Mouse (Mus musculus) MEL (cell line): Measurements from ENCODE around the gene Snupn. TPM values are rescaled to one million over a fixed set of nuclear protein-coding genes. Genes with fewer than 3 reads are reported as not detected.

Experiments used
- DNase-seq: peaks from one replicate; pipeline ENCODE4 v3.0.0; 2011; ENCODE audit warnings: low read depth, low spot score
- H3K27ac ChIP-seq: 2 replicates; pipeline ENCODE4 v1.5.1; 2012; ENCODE audit warnings: low read depth, mild to moderate bottlenecking, control low read depth, low read length, moderate library complexity; ENCODE audit not compliant: control insufficient read depth
- H3K27me3 ChIP-seq, 2 experiments: fragments of 150-350 bp in 1 of 2; sonication (generic) in 1 of 2; 2 replicates each; pipeline ENCODE4 v1.6.1; 2012; ENCODE audit warnings: low read length in 2 of 2, mild to moderate bottlenecking in 2 of 2, improper control_type of control experiment in 1 of 2, moderate library complexity in 1 of 2; ENCODE audit not compliant: insufficient read depth in 2 of 2, control insufficient read depth in 1 of 2
- H3K36me3 ChIP-seq, 2 experiments: 2 replicates each; pipeline ENCODE4 v1.6.1; 2012 to 2014; ENCODE audit warnings: low read length in 2 of 2, improper control_type of control experiment in 1 of 2, inconsistent platforms in 1 of 2, mild to moderate bottlenecking in 1 of 2; ENCODE audit not compliant: insufficient read depth in 2 of 2, control insufficient read depth in 1 of 2
- H3K4me1 ChIP-seq, 2 experiments: fragments of 150-350 bp in 1 of 2; sonication (generic) in 1 of 2; 2 replicates each; pipeline ENCODE4 v1.6.1; 2012; ENCODE audit warnings: low read length in 2 of 2, improper control_type of control experiment in 1 of 2, mild to moderate bottlenecking in 1 of 2; ENCODE audit not compliant: insufficient read depth in 2 of 2, control insufficient read depth in 1 of 2
- H3K4me3 ChIP-seq, 2 experiments: fragments of 150-350 bp in 1 of 2; sonication (generic) in 1 of 2; 2 replicates each; pipeline ENCODE4 v1.5.1; 2012; ENCODE audit warnings: low read depth in 2 of 2, low read length in 2 of 2, mild to moderate bottlenecking in 2 of 2, moderate library complexity in 2 of 2, control low read depth in 1 of 2, improper control_type of control experiment in 1 of 2; ENCODE audit not compliant: control insufficient read depth in 1 of 2, insufficient read depth in 1 of 2
- H3K79me2 ChIP-seq: 2 replicates; pipeline ENCODE4 v1.6.1; 2012; ENCODE audit warnings: mild to moderate bottlenecking, low read length, moderate library complexity; ENCODE audit not compliant: control insufficient read depth, poor library complexity, insufficient read depth
- H3K9ac ChIP-seq: 2 replicates; pipeline ENCODE4 v1.6.1; 2012; ENCODE audit warnings: low read depth, mild to moderate bottlenecking, control low read depth, low read length, moderate library complexity; ENCODE audit not compliant: control insufficient read depth, poor library complexity, severe bottlenecking
- H3K9me3 ChIP-seq: fragments of 150-350 bp; sonication (generic); replicated peaks from 2 replicates; pipeline ENCODE4 v1.6.1; 2012; ENCODE audit warnings: mild to moderate bottlenecking, low read length, improper control_type of control experiment, moderate library complexity; ENCODE audit not compliant: insufficient read depth
- CHD2 ChIP-seq: IDR thresholded peaks from 2 replicates; pipeline ENCODE4 v1.6.1; 2011; ENCODE audit warnings: low read length, improper control_type of control experiment
- E2F4 ChIP-seq: IDR thresholded peaks from 2 replicates; pipeline ENCODE4 v1.6.1; 2011; ENCODE audit warnings: low read depth, low read length, improper control_type of control experiment, borderline replicate concordance
- EP300 ChIP-seq, 2 experiments: IDR thresholded peaks; 2 replicates each; pipeline ENCODE4 v1.6.1; 2011; ENCODE audit warnings: improper control_type of control experiment in 2 of 2, low read length in 2 of 2, low read depth in 1 of 2, mild to moderate bottlenecking in 1 of 2
- ETS1 ChIP-seq: IDR thresholded peaks from 2 replicates; pipeline ENCODE4 v1.6.1; 2012; ENCODE audit warnings: low read depth, mild to moderate bottlenecking, inconsistent platforms, low read length, improper control_type of control experiment, moderate library complexity
- MXI1 ChIP-seq: IDR thresholded peaks from 2 replicates; pipeline ENCODE4 v1.6.1; 2011; ENCODE audit warnings: mild to moderate bottlenecking, low read depth, low read length, improper control_type of control experiment
- MYC ChIP-seq: IDR thresholded peaks from 2 replicates; pipeline ENCODE4 v1.6.1; 2011; ENCODE audit warnings: low read depth, mild to moderate bottlenecking, low read length, improper control_type of control experiment, moderate library complexity
- NELFE ChIP-seq: IDR thresholded peaks from 2 replicates; pipeline ENCODE4 v1.6.1; 2011; ENCODE audit warnings: low read depth, low read length, improper control_type of control experiment
- NRF1 ChIP-seq: IDR thresholded peaks from 2 replicates; pipeline ENCODE4 v1.6.1; 2014; ENCODE audit warnings: low read depth, mild to moderate bottlenecking, inconsistent platforms, low read length, improper control_type of control experiment, moderate library complexity; ENCODE audit not compliant: poor library complexity, insufficient read depth, severe bottlenecking
- POLR2A ChIP-seq, 2 experiments: IDR thresholded peaks; 2 replicates each; pipeline ENCODE4 v1.6.1; 2011 to 2012; ENCODE audit warnings: low read length in 2 of 2, mild to moderate bottlenecking in 2 of 2, control low read depth in 1 of 2, improper control_type of control experiment in 1 of 2, low read depth in 1 of 2, moderate library complexity in 1 of 2; ENCODE audit not compliant: control insufficient read depth in 1 of 2, insufficient read depth in 1 of 2, poor library complexity in 1 of 2
- RAD21 ChIP-seq: IDR thresholded peaks from 2 replicates; pipeline ENCODE4 v1.6.1; 2011; ENCODE audit warnings: mild to moderate bottlenecking, low read depth, low read length, improper control_type of control experiment
- RCOR1 ChIP-seq: IDR thresholded peaks from 2 replicates; pipeline ENCODE4 v1.6.1; 2012; ENCODE audit warnings: low read depth, mild to moderate bottlenecking, inconsistent platforms, low read length, improper control_type of control experiment
- SMC3 ChIP-seq: IDR thresholded peaks from 2 replicates; pipeline ENCODE4 v1.6.1; 2011; ENCODE audit warnings: low read depth, low read length, improper control_type of control experiment
- TCF12 ChIP-seq: IDR thresholded peaks from 2 replicates; pipeline ENCODE4 v1.6.1; 2014; ENCODE audit warnings: low read depth, mild to moderate bottlenecking, inconsistent platforms, low read length, improper control_type of control experiment, moderate library complexity
- USF2 ChIP-seq, 2 experiments: IDR thresholded peaks; 2 replicates each; pipeline ENCODE4 v1.6.1; 2011 to 2012; ENCODE audit warnings: improper control_type of control experiment in 2 of 2, low read length in 2 of 2, borderline replicate concordance in 1 of 2, inconsistent platforms in 1 of 2, low read depth in 1 of 2, mild to moderate bottlenecking in 1 of 2; ENCODE audit not compliant: insufficient read depth in 1 of 2
- ZMIZ1 ChIP-seq: IDR thresholded peaks from 2 replicates; pipeline ENCODE4 v1.6.1; 2012; ENCODE audit warnings: low read depth, mild to moderate bottlenecking, inconsistent platforms, low read length, improper control_type of control experiment, moderate library complexity
- polyA plus RNA-seq, 2 experiments: library from polyadenylated mRNA; stranded (reverse) in 1 of 2; unstranded in 1 of 2; fragments of >175 nt in 1 of 2; fragments of >200 nt in 1 of 2; gene quantifications; 2 replicates each; pipeline versions ENCODE4 v1.2.1 to v1.2.4; 2012; ENCODE audit warnings: low replicate concordance in 2 of 2, low read depth in 1 of 2; ENCODE audit not compliant: insufficient read length in 2 of 2, insufficient read depth in 1 of 2, missing spikeins in 1 of 2
- total RNA-seq: library from RNA; depleted of rRNA; stranded (reverse); fragments of 300-350 nt; gene quantifications from 2 replicates; pipeline ENCODE4 v1.2.3, GENCODE M21; 2012; rRNA removed

The Snupn gene
- total and polyA plus RNA-seq, 3 experiments: 14.6 to 14.7 TPM; not detected in 1

DNA sequence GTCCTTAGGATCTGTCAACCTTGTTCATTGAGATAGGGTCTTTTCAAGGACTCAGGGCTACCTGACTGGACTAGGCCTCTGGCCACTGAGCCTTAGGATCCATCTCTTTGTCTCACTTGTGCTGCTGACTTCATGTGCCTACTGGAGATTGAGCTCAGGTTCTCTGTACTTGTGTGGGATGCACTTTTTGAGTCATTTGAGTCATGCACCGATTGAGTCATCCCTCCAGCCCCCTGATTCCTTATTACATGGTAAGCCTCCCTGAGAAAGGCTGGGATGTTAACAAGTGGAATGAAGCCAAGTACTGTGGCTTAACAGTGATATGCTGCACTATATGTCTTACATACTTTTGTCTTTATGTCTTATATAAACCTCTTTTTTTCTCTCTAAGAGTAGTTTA, 81.1 kb downstream of the Snupn start:
- no peaks in the 10 kb centered on the region for H3K9me3 ChIP-seq
- no peak overlapping the region for H3K4me3 ChIP-seq
- no peaks in the 10 kb centered on the region for H3K79me2 ChIP-seq
- no peak overlapping the region for H3K27ac ChIP-seq
- no peaks in the 10 kb centered on the region for H3K4me1 ChIP-seq
- peaks cover 0 to 15% of the 10 kb centered on the region in 2 experiments; a peak in 2 of 4 replicates for H3K36me3 ChIP-seq
- TF ChIP-seq RAD21 (no peak), ZMIZ1 (no peak), NRF1 (no peak), MXI1 (no peak), SMC3 (no peak), MYC (no peak), CHD2 (no peak), USF2 (IDR thresholded peaks at IDR 0.05; ENCODE audit: borderline replicate concordance in 1 of 2, insufficient read depth in 1 of 2, low read depth in 1 of 2, low read length in 2 of 2) (no peak), NELFE (no peak), E2F4 (no peak), POLR2A (IDR thresholded peaks at IDR 0.05; ENCODE audit: control insufficient read depth in 1 of 2, insufficient read depth in 1 of 2, low read depth in 1 of 2, low read length in 2 of 2, poor library complexity in 1 of 2) (no peak), ETS1 (no peak), RCOR1 (no peak), TCF12 (no peak), EP300 (IDR thresholded peaks at IDR 0.05; ENCODE audit: low read depth in 1 of 2, low read length in 2 of 2) (no peak)
- DNase-seq: no peak
- no peaks in the 10 kb centered on the region for H3K27me3 ChIP-seq
- H3K9ac ChIP-seq: no peak overlapping the region

Other genes with a start within 250 kb of the Snupn start
- gene Lingo1, start 154.4 kb upstream of the Snupn start, total RNA-seq: not detected in 2 replicates
- gene Lingo1, start 154.4 kb upstream of the Snupn start, polyA plus RNA-seq: not detected
- gene Odf3l1, start 86.2 kb upstream of the Snupn start, total RNA-seq: not detected in 2 replicates
- gene Odf3l1, start 86.2 kb upstream of the Snupn start, polyA plus RNA-seq: not detected
- 0.16 and 0.23 TPM in 2 replicates for gene Cspg4, start 85.8 kb upstream of the Snupn start, total RNA-seq
- under 1 TPM in 1 of 2 experiments, not detected in 1; 0.15 TPM for gene Cspg4, start 85.8 kb upstream of the Snupn start, polyA plus RNA-seq
- 2.2 and 2.3 TPM in 2 replicates for gene Snx33, start 22.5 kb upstream of the Snupn start, total RNA-seq
- 1 to 10 TPM in 1 of 2 experiments, not detected in 1; 3.5 TPM for gene Snx33, start 22.5 kb upstream of the Snupn start, polyA plus RNA-seq
- gene Imp3, start 13.4 kb upstream of the Snupn start, total RNA-seq: 160 and 183 TPM in 2 replicates
- 100 to 1,000 TPM in 1 of 2 experiments, not detected in 1; 154 TPM for gene Imp3, start 13.4 kb upstream of the Snupn start, polyA plus RNA-seq
- gene Ptpn9, start 44.0 kb downstream of the Snupn start, total RNA-seq: 10.6 and 12.0 TPM in 2 replicates
- gene Ptpn9, start 44.0 kb downstream of the Snupn start, polyA plus RNA-seq: 10 to 100 TPM in 1 of 2 experiments, not detected in 1; 24.3 TPM
- 27.0 and 37.5 TPM in 2 replicates for gene Sin3a, start 121.2 kb downstream of the Snupn start, total RNA-seq
- 100 to 1,000 TPM in 1 of 2 experiments, 10 to 100 TPM in 1; 47.5 to 715 TPM for gene Sin3a, start 121.2 kb downstream of the Snupn start, polyA plus RNA-seq
- 30.5 and 32.2 TPM in 2 replicates for gene Man2c1, start 179.8 kb downstream of the Snupn start, total RNA-seq
- 10 to 100 TPM in 1 of 2 experiments, not detected in 1; 73.7 TPM for gene Man2c1, start 179.8 kb downstream of the Snupn start, polyA plus RNA-seq
- 1.8 TPM in 2 replicates for gene Neil1, start 197.4 kb downstream of the Snupn start, total RNA-seq
- 1 to 10 TPM in 1 of 2 experiments, not detected in 1; 4.3 TPM for gene Neil1, start 197.4 kb downstream of the Snupn start, polyA plus RNA-seq
- 77.3 and 90.6 TPM in 2 replicates for gene Commd4, start 207.5 kb downstream of the Snupn start, total RNA-seq
- 10 to 100 TPM in 1 of 2 experiments, not detected in 1; 89.7 TPM for gene Commd4, start 207.5 kb downstream of the Snupn start, polyA plus RNA-seq